Mouse (Mus musculus): ENCODE results near the gene Ptprg.

DNA sequence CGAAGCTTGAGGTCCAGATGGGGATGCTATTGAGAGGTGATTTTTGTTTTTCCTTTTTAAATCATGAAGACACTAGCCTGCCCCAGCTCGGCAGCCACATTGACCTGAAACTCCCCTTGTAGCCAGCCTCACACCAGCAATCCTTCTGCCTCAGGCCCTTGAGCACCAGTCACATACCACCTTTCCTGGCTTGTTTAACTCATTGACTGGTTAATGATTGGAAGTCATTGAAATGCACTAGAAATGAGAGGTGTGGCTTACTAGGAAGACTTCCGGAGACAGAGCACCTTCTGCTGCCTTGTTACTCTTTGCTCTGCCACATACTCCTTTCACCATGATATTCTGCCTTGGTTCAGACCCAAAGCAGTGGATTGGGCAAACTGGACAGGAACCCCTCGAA is 254.1 kb downstream of the Ptprg start:
- TF ChIP-seq RAD21 (IDR thresholded peaks at IDR 0.05; ENCODE audit: low read depth, low read length), result no peak
- no peak for TF ChIP-seq ZNF384 (IDR thresholded peaks at IDR 0.05; ENCODE audit: low read depth, low read length)
- TF ChIP-seq NELFE (IDR thresholded peaks at IDR 0.05; ENCODE audit: low read depth, low read length), result no peak
- TF ChIP-seq CTCF (IDR thresholded peaks at IDR 0.05 in 2 of 3, conservative IDR thresholded peaks at IDR 0.05 in 1 of 3; ENCODE audit: control insufficient read depth in 1 of 3, insufficient read depth in 1 of 3, low read depth in 2 of 3, low read length in 3 of 3, poor library complexity in 1 of 3, severe bottlenecking in 1 of 3), result no peak
- no peak for TF ChIP-seq BHLHE40 (IDR thresholded peaks at IDR 0.05; ENCODE audit: borderline replicate concordance, low read depth, low read length)
- TF ChIP-seq CHD2 (IDR thresholded peaks at IDR 0.05; ENCODE audit: low read length), result no peak
